Mouse (Mus musculus): ENCODE results near the gene Zfp91.
"Not testable (repeated sequence)": the region's sequence is repeated elsewhere in the genome, so short reads cannot be mapped to it uniquely, and the experiment has no call there.

The Zfp91 gene

GRCm38 (mm10) chr19:12794056-12795044, 1.6 kb downstream of the Zfp91 start:
- peak; percentile 86 for DNase-seq (ENCODE audit: low spot score)

DNA sequence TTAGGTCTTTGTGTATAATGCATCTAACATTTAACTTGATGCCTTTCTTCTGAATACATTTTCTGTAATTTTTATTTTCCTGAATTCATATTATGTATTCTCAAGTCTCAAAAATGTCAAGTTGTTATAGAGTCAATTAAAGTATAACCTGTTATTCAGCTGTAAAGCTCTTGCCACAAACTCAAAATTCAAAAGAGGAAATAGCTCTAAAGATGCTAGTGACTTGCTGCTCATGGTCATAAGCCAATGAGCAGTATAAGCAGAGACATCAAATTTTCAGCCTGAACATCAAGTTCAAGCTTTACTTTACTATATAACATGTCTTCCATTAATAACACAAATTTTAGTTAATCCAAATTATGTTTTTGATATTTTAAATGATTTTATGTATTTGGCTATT, 3.6 kb downstream of the Zfp91 start:
- no peak for DNase-seq (ENCODE audit: low spot score)

DNA sequence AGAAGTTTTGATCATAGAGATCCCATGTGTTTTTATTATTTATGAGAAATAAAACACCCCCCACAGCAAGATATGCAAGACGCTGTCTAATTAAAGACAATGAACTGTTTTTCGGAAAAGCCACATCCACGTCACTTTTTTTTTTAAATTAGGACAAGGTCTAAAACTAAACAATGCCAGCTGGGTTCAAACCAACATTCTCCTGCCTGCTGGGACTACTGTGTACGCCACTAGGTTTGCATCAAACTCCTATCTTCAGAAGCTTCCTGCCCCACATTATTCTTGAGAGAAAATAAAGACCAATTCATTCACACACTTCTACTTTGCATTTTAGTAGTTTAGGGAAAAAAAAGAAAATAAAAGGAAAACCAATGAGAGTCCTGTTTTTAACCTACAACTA, 8.2 kb downstream of the Zfp91 start:
- no peak for DNase-seq (ENCODE audit: low spot score)

DNA sequence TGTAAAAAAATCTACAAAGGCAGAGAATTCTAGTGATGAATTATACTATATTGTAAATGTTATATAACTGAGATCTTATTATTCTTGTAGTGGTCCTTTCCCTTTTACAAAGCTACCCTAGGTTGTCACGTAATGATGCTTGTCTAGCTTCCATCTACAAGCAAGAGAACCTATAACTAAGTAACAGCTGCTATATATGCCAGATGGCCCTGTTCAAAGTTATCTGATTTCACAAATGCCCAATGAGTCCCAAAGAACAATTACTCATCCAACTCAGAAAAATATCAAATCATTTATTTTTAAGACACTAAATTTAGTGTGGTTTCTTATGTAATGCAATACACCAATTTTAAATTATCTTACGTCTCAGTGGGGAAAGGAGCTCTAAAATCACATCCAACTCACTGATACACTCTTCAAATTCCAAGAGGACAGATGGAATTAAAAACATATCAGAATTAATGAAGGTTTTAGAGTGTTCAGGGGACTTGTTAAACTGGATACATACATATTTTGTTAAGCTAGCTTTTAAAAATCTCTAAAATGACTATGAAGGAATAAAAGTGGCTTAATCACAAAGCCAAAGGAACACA, 9.0 kb downstream of the Zfp91 start:
- no peak for DNase-seq (ENCODE audit: low spot score)

GRCm38 (mm10) chr19:12780437-12780836, 15.5 kb downstream of the Zfp91 start:
- no peak for DNase-seq (ENCODE audit: low spot score)

GRCm38 (mm10) chr19:12770888-12771287, 25.0 kb downstream of the Zfp91 start:
- no peak for DNase-seq (ENCODE audit: low spot score)

DNA sequence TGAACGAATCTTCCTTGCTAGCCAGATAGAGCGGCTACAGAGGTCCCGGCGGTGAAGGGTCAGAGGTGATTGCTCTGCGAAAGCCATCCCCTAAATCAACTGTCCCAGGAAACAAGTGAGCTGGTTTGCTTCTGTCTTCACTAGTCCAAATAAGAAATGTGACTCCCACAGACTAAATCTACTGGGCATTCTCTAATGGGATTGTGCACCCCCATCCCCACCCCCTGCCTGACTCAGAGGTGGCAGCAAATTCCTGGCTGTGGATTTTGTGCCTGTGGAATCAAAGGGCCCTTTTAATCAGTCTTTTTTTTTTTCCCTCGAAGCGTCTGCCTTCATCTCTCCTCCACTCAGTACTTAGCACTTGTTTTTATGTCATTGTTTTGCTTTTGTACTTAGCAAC, 30.6 kb downstream of the Zfp91 start, which contains the start of gene Cntf:
TSS of gene Cntf (minus strand) at position 325 of the 400 bp plus-strand sequence.
- no peak for DNase-seq (ENCODE audit: low spot score)

- DNase-seq (ENCODE audit: low spot score) = no peak
Measured at GRCm38 (mm10) chr19:12762212-12763130, 33.5 kb downstream of the Zfp91 start.

DNA sequence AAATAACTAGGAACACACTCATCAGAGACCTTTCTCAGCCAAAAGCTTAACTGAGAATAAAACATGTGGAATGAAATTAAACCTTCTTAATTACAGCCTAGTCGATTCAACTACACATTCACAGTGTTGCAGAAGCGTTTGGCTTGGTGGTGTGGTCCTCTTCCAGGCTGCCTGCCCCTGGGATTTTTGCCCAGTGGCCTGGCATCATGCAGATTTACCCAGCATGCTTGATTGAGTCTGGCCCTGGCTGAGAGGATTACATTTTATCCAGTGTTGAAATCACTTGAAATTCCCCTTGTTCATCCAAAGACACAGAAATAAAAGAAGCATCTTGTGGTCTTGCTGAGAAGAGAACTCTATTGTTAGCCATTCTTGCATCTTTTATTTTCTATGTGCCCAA, 36.3 kb downstream of the Zfp91 start:
- no peak for DNase-seq (ENCODE audit: low spot score)

- DNase-seq (ENCODE audit: low spot score) = no peak
Measured at GRCm38 (mm10) chr19:12758936-12759478, 36.9 kb downstream of the Zfp91 start.

- no peak for DNase-seq (ENCODE audit: low spot score)
Measured at GRCm38 (mm10) chr19:12756286-12756685, 39.6 kb downstream of the Zfp91 start.

- DNase-seq (ENCODE audit: low spot score) = no peak
Measured at GRCm38 (mm10) chr19:12731950-12732349, 64.0 kb downstream of the Zfp91 start.

- no peak for DNase-seq (ENCODE audit: low spot score)
Measured at GRCm38 (mm10) chr19:12731036-12731435, 64.9 kb downstream of the Zfp91 start.

- no peak for DNase-seq (ENCODE audit: low spot score)
Measured at GRCm38 (mm10) chr19:12725851-12726250, 70.1 kb downstream of the Zfp91 start.

GRCm38 (mm10) chr19:12722308-12722707, 73.6 kb downstream of the Zfp91 start:
- no peak for DNase-seq (ENCODE audit: low spot score)

GRCm38 (mm10) chr19:12721596-12721995, 74.3 kb downstream of the Zfp91 start:
- DNase-seq (ENCODE audit: low spot score) = not testable (repeated sequence)

GRCm38 (mm10) chr19:12720919-12721318, 75.0 kb downstream of the Zfp91 start:
- DNase-seq (ENCODE audit: low spot score) = not testable (repeated sequence)

DNA sequence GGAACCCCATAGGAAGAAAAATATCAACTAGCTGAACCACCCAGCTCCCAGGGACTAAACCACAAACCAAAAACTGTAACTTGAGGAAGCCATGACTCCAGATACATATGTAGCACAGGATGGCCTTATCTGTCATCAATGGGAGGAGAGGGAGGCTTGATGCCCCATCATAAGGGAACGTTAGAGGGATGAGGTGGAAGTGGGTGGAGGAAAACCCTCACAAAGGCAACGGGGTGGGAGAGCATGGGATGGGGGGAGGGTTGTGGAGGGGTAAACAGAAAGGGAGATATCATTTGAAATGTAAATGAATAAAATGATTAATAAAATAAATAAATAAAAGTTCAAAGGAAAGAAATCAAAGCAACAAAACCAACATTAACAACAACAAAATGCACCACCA, 75.5 kb downstream of the Zfp91 start:
- no peak for DNase-seq (ENCODE audit: low spot score)

- no peak for DNase-seq (ENCODE audit: low spot score)
Measured at GRCm38 (mm10) chr19:12719189-12719588, 76.7 kb downstream of the Zfp91 start.

Measured in ovary, postnatal 10 days (tissue).